Mouse (Mus musculus) v-Abl transformed pro-B cells (cell line): ENCODE measurements at regions not wholly inside any gene's neighbourhood (a gene's known extent, or its start where the extent isn't known, plus 50 kb on each side); places are given as distances from the start of the nearest gene placed in this dataset.

ENCODE experiments used
- in situ Hi-C, 2 experiments: fragments of 400-800 bp; cut with MboI; formaldehyde crosslinking; loops; one replicate each; pipeline ENCODE4 v1.15.1; 2025; ENCODE audit not compliant: unreplicated experiment in 2 of 2

DNA sequence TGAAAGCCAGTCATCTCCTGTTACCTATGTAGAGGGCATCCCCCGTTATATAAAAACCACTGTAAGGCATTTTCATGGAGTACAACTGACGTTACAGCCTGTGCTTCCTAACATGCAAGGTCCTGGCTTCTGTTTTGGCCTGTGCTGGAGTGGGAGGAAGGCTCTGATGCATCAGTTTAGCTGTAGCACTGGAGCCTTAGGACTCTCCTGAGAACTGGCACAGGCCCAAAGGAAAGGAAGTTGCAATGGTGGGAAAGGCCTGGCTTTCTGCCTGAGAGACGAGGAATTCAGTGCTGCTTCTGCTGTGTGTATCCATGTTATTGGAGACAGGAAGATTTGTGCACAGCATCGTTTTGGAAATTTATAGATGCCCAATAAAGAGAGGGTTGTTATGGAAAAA lies 144.2 kb upstream of the Gm5148 start:
- in situ Hi-C loops, result no loop called here

DNA sequence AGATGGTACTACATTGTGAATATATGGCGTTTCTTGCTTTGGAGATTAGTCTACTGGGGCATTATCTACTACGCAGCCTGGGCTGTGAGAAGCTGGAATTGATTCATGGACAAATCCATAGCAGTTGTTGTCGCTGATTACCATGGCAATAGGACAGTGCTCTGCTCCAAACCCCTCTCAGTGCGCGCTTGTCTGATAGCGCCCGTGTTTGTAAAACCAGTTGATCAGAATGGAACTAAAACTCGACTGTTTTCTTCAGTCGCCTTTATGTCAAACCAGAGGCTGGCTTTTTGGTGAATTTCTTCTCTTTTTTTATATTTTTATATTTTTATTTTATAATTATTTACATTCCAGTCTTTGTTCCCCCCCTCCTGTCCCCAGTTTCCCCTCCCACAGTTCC lies 138.5 kb upstream of the Gm5148 start:
- in situ Hi-C loops, result no loop called here

DNA sequence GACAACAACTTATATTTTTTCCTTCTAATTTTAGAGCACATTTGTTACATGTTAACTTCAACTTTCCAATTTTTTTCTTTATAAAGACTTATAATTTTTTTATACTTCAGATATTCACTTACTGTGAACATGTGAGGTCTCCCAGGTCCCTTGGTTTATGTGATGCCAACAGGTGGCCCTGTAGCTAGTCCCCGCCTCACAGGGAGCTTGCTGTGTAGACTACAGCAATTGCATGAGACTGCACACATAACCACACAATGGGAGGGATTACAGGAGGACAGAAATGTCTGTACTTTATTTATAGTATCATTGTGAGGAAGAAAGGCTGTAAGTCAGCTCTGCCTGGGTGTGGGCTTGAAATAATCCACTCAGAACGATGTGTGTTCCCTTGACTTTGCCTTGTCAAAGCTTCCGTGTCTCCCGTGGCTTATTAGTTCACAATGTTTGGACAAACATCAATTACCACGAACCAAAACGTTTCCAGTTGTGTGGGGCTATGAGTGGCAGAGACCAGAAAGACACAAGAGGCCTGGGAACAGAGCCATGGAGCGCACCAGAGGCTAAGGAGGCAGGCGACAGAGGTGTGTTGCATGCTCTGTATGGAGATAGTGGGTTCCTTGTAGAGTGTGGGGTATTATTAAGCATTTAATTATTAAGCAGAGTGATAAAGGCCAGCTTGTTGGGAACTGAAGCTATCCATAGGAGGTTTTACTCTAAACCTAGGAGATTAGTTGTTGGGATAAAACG lies 136.6 kb upstream of the Gm5148 start:
- in situ Hi-C loops, result no loop called here

DNA sequence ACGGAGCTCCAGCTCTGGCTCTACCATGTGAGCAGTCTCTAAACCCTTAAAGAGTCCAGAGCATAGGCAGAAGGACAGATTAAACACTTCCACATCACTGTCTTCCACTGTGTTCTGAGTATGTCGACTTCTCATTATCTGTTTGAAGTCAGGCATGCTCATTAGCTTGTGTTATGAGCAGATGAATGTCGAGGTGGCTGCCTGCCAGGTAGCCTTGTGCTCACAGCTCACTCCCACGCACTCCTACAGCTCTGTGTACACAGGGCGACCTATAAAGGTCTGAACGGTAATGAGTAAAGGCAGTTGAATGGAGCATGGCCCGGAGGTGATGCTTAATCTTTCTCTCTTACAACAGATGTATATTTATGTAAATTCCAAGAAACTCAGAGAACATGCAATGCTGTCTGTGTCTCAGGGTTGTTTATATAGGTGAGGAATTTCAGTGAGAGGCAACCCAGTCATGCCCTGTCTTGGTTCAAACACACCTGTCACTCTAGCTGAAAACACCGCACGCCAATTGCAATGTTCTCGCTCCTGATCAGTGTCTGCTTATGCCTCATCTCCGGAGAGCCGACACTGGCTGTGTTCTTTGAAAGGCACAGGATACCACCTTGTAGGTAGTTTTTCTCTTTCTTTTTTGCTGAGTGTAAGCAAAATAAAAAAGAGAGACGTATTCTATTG lies 135.9 kb upstream of the Gm5148 start:
- in situ Hi-C loops, result no loop called here

DNA sequence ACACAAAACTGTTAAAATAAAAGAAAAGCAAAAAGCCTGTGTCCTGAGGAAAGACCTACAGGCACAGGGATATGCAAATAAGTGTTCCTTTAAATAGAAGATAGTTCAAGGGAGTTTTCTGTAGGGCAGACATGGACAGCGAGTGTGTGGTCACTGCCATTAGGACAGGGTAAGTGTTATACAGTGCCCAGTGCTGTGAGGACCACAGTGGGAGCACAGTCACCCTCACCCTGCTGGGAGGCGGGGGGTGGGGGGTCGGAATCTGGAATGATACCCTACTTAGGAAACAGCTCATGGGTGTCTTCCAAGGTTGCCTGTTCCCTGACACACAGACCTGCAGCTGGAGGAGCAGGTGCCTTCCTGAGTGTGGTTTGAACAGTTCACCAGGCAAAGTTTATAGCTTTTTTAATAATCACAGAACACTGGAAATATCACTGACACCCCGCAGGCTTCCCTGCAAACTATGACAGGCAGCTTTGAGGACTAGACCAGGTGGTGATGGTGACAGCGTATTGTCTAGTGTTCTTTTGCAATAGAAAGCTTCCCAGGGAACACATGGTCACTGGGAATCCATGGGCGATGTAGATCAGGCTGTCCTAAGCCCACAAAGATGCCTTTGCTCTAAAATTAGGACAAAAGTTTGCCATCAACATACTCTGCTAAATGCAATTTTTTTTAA lies 134.5 kb upstream of the Gm5148 start:
- in situ Hi-C loops, result no loop called here

DNA sequence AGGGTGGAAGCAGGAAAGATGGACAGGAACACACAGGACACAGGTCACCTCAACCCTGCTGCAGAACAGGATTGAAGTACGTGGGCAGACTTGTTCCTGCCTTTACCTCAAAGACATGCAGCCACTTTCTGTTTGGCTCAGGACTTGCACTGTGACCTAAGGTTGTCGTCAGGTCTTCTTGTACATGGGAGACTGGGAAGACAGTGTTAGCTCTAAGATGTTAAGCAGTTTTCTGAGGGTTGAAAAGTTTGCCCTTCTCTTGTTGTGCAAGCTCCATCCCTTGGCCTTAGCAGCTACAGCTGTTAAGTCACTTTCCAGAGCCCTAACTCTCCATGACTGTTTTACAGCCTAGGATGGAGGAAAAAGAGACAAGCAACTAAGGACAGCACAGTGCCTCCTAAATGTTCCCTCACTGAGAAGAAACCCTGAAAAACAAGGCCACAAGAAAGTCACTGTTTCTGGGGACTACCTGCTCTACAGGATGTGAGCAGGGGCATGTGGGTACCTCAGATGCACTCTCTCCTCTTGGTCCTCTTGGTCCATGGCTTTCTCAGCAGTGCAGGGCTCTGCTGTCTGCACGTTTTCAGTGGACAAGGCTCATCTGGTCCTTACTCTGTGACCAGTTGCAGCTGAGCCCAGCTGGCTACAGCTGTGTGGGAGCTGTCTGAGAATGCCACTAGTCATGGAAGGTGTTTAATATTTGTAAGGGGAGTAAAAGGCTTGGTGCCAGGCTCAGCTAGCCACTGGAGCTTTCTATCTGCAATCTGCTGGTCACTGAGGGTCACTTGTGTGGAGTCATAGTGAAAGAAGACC lies 122.1 kb upstream of the Gm5148 start:
- in situ Hi-C loops, result no loop called here

DNA sequence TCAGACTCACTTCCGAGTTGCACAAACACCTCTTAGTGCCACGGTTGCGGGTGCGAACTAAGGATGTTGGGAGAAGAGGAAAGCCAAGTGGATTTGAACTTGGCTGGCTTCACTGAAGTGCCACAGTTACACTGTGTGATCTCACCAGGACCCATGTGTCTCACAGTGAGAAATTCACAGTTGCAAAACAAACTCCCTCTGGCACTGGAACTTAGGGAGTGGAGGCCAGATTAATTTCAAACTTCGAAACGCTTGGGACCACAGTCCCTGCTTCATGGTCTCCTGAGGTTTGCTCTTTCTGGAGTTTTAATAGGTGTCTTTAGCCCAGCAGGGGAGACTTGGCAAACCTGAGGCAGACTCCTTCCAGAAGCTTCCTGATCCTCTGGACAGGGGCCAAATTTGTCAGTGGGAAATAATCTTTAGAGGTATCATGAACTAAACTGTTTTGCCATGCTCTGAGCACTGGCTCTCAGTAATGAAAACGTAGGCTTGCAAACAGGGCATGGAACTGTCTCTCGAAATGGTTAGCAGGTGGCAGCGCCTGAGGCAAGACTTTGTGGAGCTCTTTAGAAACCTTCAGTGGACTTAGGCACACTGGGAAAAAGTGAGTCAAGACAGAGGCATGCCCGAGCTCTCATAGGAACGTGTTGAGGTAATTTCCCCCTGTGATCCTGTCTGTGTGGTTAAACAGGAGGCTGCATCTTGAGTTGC lies 121.2 kb upstream of the Gm5148 start:
- in situ Hi-C loops, result no loop called here

DNA sequence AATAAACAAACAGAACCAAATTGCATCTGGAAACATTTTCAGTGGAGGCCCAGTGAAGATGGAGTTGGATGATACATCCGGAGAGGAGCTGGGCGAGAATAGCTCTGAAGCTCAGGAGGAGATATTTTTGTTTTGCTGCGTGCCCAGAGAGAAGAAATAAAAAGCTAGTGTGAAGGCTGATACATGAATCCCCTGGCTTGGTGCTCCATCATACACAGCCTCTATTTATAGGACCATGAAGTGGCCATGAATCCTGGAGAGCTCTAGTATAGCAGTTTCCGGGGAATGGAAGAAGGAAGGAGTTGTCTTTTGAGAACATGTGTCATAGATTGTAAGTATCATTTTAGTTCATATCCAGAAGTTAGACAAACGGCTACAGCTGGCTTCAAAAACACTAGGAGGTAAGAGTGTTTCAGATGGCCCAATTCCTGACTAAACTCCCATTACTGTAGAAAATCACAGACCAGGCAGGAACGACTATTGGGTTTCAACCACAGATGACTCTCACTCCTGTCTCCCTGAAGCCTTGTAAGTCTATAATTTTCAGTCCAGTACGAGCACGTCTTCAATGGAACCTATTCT lies 120.5 kb upstream of the Gm5148 start:
- in situ Hi-C loops, result no loop called here

DNA sequence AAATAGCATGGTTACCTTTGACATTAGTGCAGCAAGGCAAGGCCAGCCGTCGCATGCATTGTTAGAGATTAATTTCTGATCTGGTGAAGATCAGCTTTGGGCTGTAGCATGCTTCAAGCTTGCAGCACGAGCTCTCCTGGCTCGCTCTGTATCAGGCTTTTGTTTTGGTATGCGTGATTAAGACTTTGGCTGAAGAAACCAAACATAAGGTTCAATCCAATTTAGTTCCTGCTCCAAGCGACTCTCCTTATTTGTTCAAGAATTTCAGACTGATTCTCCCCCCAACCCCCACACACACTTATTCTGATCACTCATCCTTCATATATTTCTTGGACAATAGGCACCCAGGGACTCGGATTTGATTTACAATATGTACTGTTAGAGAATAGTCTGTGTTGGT lies 118.0 kb upstream of the Gm5148 start:
- in situ Hi-C loops, result no loop called here

DNA sequence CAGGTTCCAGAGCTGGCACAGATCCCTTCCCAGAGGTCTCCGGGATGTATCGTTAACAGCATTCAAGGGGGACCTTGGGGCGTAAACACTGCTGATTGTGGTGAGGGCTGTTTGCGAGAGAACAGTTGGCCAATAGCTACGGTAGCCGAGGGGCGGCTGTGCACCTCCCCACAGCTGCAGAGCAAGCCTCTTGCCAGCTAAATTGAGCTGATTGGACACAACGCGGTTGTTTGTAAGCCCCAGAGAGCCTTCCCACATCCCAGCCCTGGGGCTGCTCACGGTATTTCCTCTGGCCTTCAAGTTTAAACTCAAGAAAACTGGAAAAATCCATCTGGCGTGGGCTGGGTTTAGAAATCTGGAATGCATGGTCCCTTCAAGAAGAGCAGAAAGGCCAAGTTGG lies 114.6 kb upstream of the Gm5148 start:
- in situ Hi-C loops, result loop anchor here in 1 of 2 experiments (5.0 to 10.0 kb wide), 2 partner anchors 48 to 276 kb away; no protein-coding TSS in a partner anchor

DNA sequence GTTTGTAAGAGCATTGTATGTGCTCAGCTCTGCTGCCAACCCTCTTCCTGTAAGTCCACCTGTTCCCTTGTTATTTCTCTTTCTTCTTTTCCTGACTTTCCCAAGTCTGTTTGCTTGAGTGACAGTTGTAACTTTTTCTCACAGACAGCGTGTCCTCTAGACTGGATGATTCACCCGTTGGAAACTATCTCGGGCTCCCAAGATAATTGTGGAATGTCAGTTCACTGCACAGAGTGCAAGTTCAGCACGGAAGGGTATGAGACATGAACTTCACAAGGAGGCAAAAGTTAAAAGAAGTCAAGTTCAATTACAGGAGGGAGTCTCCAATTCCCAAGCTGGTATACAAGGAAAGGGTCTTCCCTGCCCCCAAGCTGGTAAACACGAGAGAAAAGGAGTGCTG lies 112.5 kb upstream of the Gm5148 start:
- in situ Hi-C loops, result loop anchor here in 1 of 2 experiments (5.0 to 10.0 kb wide), 2 partner anchors 51 to 278 kb away; no protein-coding TSS in a partner anchor

DNA sequence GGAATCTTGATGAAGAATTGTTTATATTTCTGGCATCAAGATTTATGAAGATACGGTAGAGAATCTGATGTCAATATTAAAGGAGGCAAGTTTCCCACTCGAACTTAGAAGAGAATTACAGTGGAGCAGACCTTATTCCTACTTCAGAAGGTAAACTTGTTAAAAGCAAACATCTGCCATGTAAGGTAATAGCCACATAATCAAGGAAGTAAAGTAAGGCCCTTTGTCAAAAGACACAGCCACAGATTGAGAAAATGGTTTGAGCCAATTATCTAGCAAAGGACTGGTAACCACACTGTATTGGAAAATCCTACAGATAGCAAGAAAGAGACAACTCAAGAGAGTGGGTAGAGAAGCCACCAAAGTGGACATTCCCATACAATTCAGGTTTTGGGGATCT lies 111.4 kb upstream of the Gm5148 start:
- in situ Hi-C loops, result loop anchor here in 1 of 2 experiments (5.0 to 10.0 kb wide), 2 partner anchors 52 to 279 kb away; no protein-coding TSS in a partner anchor

DNA sequence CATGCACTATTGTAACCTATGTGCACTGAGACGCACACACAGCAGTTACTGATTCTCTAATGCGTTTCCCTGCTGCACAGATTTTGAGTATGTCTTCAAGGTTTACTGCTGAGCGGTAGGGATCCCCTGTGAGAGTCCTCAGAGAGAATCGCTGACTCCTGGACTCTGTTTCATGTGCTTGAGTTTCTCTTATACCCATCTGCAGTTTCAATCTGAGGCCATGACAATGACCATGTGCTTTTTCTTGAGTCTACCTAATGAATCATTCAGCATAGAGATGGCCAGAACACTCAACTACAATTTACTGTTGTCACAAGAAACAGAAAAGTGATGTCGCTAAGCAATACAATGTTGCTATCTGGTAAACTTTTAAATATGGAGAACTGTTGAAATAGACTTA lies 110.8 kb upstream of the Gm5148 start:
- in situ Hi-C loops, result loop anchor here in 1 of 2 experiments (5.0 to 10.0 kb wide), 2 partner anchors 52 to 280 kb away; no protein-coding TSS in a partner anchor

DNA sequence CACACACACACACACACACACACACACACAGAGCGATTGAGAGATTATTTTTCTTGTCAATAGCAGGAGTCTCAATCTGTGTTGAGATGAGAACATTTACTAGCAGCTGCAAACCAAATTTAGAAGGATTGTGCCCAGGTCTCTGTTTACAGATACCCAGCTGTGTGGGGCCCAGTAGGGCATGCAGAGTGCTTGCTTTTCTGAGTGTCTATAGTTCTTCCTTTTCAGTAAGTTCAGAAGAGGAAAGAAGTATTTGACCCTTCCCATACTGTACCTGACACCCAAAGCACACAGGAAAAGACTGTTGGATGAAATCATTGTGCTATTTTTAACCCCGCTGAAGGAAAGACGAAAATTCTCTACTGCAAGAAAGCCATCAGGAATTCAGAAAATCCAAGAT lies 110.3 kb upstream of the Gm5148 start:
- in situ Hi-C loops, result loop anchor here in 1 of 2 experiments (5.0 to 10.0 kb wide), 2 partner anchors 53 to 280 kb away; no protein-coding TSS in a partner anchor

DNA sequence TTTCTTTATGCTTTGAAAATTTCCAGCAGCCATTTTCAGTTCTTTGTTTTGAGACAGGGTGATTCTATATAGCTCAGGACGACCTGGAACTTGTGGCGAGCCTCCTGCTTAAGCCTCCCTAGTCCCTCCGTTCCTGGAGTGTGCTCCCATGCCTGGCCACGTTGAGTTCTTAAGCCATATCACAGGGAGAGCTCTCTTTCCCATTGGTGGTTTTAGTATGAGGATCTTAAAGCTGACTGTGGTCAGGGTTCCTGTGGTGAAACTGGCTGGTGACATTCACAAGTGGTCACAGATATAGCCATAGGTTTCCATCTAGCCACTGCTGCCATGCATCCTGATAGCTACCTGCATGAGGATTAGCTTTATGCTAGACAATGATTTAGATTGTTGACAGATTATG lies 109.1 kb upstream of the Gm5148 start:
- in situ Hi-C loops, result loop anchor here in 1 of 2 experiments (10.0 kb wide), 1 partner anchor 281 kb away; no protein-coding TSS in a partner anchor

DNA sequence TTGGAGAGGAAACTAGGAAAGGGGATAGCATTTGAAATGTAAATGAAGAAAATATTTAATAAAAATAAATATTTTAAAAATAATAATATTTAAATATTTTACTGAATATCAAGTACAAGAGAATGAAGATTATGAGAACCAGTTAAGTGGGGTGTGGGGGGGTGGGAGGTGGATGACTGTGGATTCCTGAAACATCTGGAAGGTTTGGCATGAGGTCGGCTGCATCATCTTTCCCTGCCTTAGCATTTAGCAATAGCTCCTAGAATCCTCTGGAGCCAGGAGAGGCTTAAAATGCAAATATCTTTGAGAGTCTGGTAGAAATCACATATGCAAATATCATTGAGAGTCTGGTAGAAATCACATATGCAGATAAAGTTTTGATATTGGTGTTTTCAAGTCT lies 103.3 kb upstream of the Gm5148 start:
- in situ Hi-C loops, result no loop called here

DNA sequence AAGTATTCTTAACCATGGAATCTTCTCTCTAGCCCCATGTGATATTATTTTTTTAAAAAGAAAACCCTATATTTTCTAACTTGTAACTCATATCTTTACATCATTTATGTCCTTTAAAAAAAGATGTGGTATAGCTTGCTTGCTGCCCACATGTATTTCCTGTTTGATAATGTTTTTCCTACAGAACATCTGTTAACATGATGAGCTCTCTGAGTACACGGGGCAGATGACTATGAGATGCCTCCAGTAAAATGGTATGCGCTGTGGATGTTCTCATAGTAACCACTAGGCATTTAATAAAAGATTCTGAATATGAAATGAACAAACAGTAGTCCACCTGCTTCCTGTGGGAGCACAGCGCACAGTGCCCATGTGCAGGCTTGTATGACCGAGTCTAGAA lies 101.3 kb upstream of the Gm5148 start:
- in situ Hi-C loops, result no loop called here

DNA sequence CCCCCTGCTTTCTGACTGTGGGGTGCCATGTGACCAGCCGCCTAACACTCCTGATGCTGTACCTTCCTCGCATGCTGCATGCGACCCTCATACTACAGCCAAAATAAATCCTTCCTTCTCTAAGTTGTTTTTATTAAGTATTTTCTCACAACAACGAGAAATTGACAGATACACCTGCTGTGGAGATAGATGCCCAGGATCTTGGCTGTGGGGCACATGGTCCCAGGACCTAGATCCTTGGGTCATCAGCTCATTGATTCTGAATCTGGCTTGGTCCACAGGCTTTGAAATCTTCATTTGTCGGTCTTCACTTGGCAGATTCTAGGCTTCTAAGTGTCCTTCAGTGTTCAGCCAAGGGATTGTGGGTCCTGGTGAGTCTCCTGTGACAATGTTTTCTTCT lies 100.4 kb upstream of the Gm5148 start:
- in situ Hi-C loops, result no loop called here

DNA sequence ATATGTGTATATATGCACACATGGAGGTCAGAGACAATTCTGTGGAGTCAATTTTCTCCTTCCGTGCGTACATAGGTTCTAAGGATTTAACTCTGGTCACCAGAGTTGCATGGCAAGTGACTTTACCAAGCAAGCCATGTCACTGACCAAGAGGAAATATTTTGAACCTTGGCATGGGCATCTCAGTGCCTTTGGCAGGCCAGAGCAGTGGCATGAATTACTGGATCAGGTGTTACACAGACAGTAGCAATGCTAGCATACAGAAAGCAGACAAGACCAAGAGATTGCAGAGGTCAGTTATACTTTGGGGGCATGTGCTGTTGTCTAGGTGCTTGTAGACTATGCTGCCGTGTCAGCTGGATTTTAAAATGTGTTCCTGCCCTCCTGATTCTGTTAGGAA lies 95.2 kb upstream of the Gm5148 start:
- in situ Hi-C loops, result no loop called here

DNA sequence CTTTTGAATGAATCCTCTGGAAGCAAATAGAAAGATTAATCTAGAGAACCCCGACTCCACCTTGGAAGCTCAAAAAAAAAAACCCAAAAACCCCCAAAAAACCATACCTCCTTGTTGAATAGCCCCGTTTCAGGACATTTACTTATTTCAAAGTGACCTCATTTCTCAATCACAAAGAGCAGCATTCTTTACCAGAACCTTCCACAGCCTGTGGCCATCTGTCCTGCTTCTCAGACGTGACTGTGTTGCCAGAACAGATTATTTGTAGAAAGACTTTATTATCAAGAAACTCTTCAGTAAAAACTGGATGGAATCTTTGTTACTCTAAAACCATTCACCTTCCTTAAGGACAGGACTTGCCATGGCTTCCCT lies 93.1 kb upstream of the Gm5148 start:
- in situ Hi-C loops, result no loop called here
